Mouse (Mus musculus) layer of hippocampus, adult 9-11 months (tissue): Measurements from ENCODE around the gene 1700028K03Rik.
A peak's percentile ranks its signal among the peaks of the same experiment; 100 is the strongest.

Experiments used
- DNase-seq: peaks from one replicate; pipeline ENCODE4 v3.0.0; 2022

1700028K03Rik gene

GRCm38 (mm10) chr5:107534581-107534980, at the start of gene 1700028K03Rik:
Gene 1700028K03Rik (plus strand): TSS chr5:107534709.
- DNase-seq = no peak

GRCm38 (mm10) chr5:107488996-107489395, 45.5 kb upstream of the 1700028K03Rik start:
- DNase-seq = no peak

- DNase-seq = no peak
Observed at GRCm38 (mm10) chr5:107491036-107491435, 43.5 kb upstream of the 1700028K03Rik start.

- DNase-seq = no peak
Observed at GRCm38 (mm10) chr5:107492471-107492870, 42.0 kb upstream of the 1700028K03Rik start.

- no peak for DNase-seq
Observed at GRCm38 (mm10) chr5:107494759-107495158, 39.8 kb upstream of the 1700028K03Rik start.

GRCm38 (mm10) chr5:107496047-107496446, 38.5 kb upstream of the 1700028K03Rik start:
- no peak for DNase-seq

GRCm38 (mm10) chr5:107497519-107498501, 36.7 kb upstream of the 1700028K03Rik start:
- peak; percentile 89 for DNase-seq

GRCm38 (mm10) chr5:107498806-107499310, 35.7 kb upstream of the 1700028K03Rik start:
- no peak for DNase-seq

- no peak for DNase-seq
Observed at GRCm38 (mm10) chr5:107499891-107500535, 34.5 kb upstream of the 1700028K03Rik start.

- DNase-seq = no peak
Observed at GRCm38 (mm10) chr5:107500741-107501140, 33.8 kb upstream of the 1700028K03Rik start.

- no peak for DNase-seq
Observed at GRCm38 (mm10) chr5:107507321-107507720, 27.2 kb upstream of the 1700028K03Rik start, which contains the start of gene Gm42669. Gene Gm42669 (plus strand): TSS chr5:107507621.

- no peak for DNase-seq
Observed at GRCm38 (mm10) chr5:107510503-107510902, 24.0 kb upstream of the 1700028K03Rik start.

- DNase-seq = peak; percentile 35
Observed at GRCm38 (mm10) chr5:107511326-107511725, 23.2 kb upstream of the 1700028K03Rik start.

GRCm38 (mm10) chr5:107513583-107513982, 20.9 kb upstream of the 1700028K03Rik start:
- peak; percentile 51 for DNase-seq

GRCm38 (mm10) chr5:107515453-107515852, 19.1 kb upstream of the 1700028K03Rik start:
- no peak for DNase-seq

- DNase-seq = no peak
Observed at GRCm38 (mm10) chr5:107516087-107516486, 18.4 kb upstream of the 1700028K03Rik start.

GRCm38 (mm10) chr5:107518602-107519001, 15.9 kb upstream of the 1700028K03Rik start:
- no peak for DNase-seq

- no peak for DNase-seq
Observed at GRCm38 (mm10) chr5:107521386-107521785, 13.1 kb upstream of the 1700028K03Rik start.

- peak; percentile 84 for DNase-seq
Observed at GRCm38 (mm10) chr5:107521897-107522296, 12.6 kb upstream of the 1700028K03Rik start.

GRCm38 (mm10) chr5:107524281-107524680, 10.2 kb upstream of the 1700028K03Rik start:
- DNase-seq = peak; percentile 59

GRCm38 (mm10) chr5:107528856-107529255, 5.7 kb upstream of the 1700028K03Rik start:
- DNase-seq = no peak

GRCm38 (mm10) chr5:107533590-107533989, 919 bp upstream of the 1700028K03Rik start:
- DNase-seq = no peak

- DNase-seq = no peak
Observed at GRCm38 (mm10) chr5:107541696-107542095, 7.2 kb downstream of the 1700028K03Rik start.
